Mouse (Mus musculus): ENCODE results near the gene Ltv1.
"Not testable (repeated sequence)": the region's sequence is repeated elsewhere in the genome, so short reads cannot be mapped to it uniquely, and the experiment has no call there.

Ltv1 gene

DNA sequence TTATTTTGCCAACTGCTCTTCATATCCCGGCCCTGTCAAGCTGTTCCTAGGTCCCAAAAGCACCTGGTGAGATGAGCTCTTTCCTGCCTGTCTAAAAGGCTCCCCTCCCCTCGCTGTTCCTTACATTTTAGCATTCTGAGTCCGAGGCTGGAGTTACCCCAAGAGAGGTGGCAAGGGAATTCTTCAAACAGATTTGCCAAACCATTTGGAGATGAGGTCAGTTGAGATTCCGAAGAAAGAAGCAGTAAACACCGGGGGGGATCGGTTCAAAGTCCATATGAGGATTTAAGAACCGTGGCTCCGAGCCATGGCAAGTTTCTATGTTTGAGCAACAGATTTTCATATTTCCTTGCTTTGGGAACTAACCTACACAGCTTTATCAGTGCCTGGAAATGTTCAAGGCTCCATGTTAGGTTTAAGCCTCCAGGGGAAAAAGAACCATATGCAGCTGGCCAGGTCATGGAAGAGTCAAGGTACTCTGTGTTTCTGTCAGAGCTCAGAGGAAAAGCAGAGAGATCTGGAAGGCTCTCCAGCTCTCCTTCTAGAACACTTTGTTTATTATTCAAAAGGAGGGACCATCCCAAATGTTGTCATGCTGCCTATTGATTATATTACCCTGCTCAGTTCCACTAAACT, 4.0 kb upstream of the Ltv1 start:
- in situ Hi-C loops (cut with MboI, MseI) = no loop called here

DNA sequence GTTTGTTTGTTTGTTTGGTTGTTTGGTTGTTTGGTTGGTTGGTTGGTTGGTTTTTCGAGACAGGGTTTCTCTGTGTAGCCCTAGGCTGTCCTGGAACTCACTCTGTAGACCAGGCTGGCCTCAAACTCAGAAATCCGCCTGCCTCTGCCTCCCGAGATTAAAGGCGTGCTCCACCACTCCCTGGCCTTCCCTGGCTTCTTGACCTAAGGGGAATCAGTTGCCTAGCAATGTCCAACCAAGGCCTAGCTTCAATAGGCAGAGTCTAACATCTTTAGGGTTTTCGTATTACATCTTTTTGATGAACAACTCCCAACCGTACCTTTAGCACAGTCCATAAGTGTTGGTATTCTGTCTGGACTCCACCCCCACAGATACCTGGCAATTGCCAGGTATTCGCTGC, 528 bp upstream of the Ltv1 start:
- in situ Hi-C loops (cut with MboI, MseI) = not testable (repeated sequence)

DNA sequence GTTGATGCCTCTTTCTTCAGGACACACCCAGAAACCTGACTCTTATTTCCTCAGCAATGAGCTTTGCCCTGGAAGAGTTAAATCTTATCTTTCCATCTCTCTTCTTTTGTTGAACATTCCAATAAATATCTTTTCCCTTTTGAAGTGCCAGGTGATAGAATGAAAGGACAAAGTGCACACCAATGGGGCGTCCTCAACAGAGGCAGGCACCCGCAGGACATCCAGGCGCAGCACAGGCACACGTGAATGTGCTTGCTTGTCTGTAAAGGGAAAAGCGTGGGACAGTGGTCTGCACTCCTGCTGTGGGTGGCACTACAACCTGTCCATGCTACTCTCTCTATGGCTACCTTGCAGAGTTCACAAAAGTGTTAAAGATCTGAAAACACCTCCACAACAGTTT, 3.1 kb downstream of the Ltv1 start:
- in situ Hi-C loops (cut with MboI, MseI) = no loop called here

DNA sequence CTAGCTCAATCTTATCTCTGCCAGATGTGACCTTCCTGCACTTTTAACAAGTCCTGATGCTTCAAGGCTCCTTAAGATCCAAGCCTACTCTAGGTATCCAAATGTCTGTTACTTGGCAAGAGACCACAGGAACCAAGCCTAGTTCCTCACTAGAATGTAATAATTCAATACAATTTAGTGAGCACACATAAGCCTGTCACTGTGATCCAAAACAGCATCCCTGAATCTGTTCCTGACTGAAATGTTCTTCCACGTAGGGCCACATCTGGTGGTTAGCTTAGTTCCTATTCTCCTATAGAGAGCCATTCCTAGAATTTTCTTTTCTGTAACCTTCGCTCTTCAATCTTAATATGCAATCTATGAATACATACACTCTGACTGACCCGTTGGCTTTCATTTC, 6.2 kb downstream of the Ltv1 start:
- in situ Hi-C loops (cut with MboI, MseI) = no loop called here

DNA sequence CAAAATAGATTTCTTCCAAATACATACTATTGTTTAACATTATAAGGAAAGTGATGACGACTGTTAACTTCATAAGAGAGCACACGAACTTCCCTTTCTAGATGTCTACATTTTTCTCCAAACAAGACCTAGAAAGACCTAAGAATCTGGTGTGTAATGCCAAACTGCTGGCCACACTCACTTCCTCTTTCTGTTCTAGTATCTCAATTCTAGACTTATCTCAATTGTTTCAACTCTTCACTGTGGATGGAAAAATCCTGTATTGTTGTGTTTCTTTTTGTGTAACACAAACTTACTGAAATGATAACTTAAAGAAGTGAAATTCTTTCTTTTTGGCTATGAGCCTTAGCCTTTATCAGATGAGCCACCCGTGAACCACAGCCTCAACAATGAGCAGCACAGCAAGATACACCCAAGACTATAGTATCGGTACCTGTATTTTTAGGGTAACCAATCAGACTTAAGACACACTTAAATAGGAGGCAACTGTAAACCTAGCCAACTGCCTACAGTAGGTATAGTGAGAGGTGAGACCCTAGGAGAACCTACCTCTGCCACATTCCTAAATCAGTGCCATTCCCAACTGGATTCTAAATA, 8.7 kb downstream of the Ltv1 start:
- in situ Hi-C loops (cut with MboI, MseI) = no loop called here

DNA sequence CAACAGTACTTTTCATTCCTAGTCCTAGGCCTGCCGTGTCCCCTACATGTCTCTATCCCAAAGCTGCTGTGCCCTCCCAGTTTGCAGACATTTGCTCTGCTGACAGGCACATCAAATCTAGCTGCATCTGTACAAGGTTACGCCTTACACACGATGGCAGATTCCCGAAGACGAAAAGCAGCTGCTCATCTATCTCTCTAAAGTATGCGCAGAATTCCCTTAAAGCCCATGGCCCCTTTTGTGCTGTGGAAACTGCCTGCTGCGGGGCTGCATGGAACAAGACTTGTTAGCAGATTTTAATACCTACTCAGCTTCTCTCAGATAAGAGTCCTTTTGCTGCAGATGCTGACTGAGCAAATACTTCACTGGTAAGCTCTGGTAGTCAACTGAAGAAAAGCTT, 12.8 kb downstream of the Ltv1 start:
- in situ Hi-C loops (cut with MboI, MseI) = no loop called here

DNA sequence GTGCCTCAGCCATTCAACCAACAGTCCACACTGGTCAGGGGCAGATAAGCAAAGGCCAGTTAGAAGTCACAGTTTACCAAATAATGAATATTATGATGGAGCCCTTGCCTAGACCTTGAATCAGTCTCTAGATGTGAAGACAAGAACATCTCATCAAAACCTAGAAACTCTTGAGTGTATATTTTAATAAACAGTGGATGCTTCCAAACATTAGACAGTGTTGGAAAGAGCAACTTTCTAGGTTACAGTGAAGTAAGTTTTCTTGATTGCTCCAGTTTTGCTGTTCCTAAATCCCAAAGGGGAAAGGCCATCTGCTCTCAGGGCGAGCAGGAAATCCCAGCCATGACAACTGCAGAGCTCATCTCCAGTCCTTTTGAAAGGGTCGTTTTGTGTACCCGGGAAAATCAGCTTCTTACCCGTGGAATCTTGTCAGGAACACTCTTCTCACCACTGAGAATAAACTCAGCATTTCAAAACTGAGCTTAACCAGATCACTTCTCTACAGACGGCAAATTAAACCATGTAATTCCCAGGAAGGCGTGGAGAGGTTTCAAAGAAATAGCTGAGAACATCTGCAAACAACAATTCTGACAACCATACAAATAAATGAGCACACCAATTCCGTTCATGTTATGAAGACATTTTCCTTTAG, 14.9 kb downstream of the Ltv1 start, which contains the start of gene Zc2hc1b:
Zc2hc1b (minus strand) TSS at position 51 of the 652 bp plus-strand sequence.
- in situ Hi-C loops (cut with MboI, MseI) = loop anchor here (10.0 kb wide), 2 partner anchors 163 to 293 kb away; no protein-coding TSS in a partner anchor

DNA sequence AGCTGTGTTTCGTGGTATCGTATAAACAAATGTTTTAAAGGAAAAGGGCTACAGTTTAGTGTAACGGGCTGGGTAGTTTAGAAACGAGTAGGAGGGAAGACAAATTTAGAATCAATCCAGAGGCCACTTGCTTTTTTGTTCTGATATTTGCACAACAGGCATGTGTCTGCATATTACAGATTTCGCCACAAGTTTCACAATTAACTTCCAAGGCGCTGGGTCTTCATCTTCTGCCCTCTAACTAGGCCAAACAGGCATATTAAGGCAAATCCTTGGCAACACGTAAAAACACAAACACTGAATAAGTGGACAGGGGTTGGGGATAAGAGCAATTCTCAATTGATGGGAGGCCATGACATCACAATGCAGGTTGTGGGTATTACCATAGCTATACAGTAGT, 17.1 kb downstream of the Ltv1 start:
- in situ Hi-C loops (cut with MboI, MseI) = loop anchor here (10.0 kb wide), 2 partner anchors 161 to 291 kb away; no protein-coding TSS in a partner anchor

DNA sequence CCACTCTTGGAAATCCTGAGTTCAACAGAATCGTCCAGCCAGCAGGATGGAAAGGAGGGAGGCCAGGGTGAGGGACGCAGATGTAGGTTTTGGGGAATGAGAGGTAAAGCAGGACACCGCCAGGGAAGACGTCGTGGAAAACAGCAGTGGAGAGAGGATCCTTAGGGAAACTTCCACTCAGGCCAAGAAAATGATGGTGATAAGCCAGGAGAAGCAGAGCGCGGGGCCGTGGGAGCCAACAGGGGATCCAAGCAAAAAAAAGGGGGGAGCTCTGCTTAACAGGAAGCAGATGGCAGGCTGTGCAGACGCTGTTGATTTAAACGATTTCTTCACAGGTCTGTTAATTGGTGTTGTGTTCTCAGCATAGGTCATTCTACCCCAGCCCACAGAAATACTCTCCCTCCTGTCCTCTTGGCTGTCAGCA, 20.2 kb downstream of the Ltv1 start:
- in situ Hi-C loops (cut with MboI, MseI) = loop anchor here (10.0 kb wide), 2 partner anchors 158 to 288 kb away; no protein-coding TSS in a partner anchor

DNA sequence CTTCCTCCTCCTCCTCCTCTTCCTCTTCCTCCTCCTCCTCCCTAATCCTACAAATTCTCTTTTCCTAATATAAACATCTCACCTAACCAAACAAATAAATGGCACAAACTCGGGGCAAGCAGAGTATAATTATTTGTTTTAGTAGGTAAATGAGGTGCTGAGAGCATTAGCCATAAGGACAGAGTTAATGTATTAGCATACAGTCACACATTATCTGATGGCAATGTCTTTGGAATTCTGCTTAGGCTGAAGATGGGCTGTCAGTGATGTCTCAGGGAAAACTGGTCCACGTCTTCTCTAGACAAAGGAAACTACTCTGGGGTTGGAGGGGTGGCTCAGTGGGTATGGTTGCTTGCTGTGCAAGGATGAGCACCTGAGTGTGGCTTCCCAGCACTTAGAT, 21.5 kb downstream of the Ltv1 start:
- in situ Hi-C loops (cut with MboI, MseI) = loop anchor here (10.0 kb wide), 2 partner anchors 157 to 287 kb away; no protein-coding TSS in a partner anchor

DNA sequence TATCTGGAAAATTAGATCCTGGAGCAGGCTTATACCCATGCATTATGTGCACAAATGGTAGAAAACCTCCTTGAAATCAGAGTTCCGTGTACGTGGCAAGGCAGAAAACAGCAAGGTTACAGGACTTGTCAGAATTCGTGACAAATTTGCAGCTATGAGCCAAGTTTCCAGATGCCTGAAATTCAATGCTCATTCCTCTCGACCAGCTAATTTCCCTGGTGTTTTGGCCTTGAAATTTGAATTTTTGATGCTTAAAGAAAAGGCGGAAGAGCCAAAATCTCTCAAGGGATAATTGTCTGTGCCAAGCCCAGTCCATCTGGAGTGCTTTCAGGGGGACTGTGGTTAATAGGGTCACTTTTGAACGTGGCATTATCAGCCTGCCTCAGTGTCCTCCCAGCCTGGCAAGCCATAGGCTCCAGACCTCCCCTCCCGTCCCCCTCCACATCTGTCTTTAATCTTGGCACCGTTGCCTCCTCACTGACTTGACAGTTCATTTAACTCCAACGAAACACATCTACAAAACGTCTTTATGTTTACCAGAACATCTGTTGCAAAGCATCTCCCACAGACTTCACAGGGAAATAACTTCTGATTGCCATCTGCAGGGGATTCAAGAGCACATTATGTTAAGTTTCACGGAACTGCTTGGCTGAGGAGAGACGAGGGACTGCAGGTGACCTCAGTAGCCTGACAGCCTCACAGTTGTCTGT, 22.1 kb downstream of the Ltv1 start:
- in situ Hi-C loops (cut with MboI, MseI) = loop anchor here (10.0 kb wide), 2 partner anchors 156 to 286 kb away; no protein-coding TSS in a partner anchor

DNA sequence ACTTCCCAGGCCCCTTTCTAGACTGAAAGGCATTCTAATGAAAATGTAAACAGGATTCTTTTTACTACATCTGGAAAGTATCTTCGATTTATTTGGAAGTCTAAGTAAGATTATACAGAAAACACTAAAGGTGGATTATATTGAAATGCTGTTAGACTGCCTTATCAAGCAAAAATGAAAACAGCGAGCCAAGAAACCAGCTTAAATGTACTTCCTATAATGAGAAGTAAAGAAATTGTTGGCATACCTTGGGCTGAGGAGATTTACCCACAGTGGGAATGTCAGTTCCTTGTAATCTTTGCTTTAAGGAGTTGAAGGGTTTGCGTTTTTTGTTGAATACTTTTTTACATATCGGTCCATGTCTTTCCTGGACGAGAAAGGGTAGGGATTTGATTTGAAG, 24.5 kb downstream of the Ltv1 start:
- in situ Hi-C loops (cut with MboI, MseI) = no loop called here

DNA sequence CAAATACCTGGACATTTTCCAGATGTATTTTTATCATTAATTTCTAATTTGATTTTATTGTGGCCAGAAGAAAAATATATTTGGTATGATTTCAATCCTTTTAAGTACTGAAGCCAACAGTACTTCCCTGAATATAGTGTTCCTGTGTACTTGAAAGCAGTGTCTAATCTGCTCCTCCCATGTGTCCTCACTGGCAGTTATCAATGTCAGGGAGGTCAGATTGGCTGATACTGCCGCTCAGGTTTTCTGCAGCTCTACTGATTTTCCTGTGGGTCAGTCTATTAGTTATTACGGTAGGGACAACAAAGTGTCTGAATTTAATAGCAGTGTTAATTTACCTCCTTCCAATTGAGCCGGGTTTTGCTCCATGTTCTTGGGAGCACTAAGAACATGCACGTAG, 30.9 kb downstream of the Ltv1 start:
- in situ Hi-C loops (cut with MboI, MseI) = no loop called here

DNA sequence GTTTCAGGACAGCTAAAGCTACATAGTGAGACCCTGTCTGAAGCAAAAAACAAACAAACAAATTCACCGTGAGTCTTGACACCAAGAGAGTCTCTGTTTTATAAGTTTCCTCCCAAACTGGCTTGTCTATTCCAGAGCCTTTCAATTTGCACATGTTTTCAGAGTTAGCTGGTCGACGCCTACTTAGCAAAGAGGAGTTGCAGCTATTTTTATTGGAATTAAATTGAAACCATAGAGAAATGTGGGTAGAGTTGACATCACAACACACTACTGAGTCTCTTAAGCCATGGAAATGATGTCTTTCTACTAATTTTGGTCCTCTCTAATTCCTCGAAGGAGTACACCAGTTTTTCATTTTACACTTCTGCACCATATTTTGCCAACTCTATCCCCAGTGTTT, 32.1 kb downstream of the Ltv1 start:
- in situ Hi-C loops (cut with MboI, MseI) = no loop called here

DNA sequence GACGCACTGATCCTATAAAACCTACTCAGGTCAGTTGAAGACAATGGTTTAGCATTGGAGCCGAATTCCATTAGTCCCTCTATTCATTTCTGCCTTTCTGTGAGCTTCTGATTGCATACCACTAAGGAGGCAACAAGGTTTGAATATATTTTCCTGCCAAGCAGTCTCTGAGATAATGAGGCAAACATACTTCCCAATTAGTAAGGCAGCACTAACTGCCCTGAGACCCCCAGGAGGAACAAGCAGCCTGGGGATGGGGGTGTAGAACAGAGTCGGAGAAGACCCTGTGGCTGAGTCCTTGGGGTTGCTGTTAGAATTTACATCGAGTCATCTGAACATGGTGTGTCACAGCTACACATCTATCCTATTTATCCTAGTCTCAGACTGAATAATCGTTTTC, 37.6 kb downstream of the Ltv1 start:
- in situ Hi-C loops (cut with MboI, MseI) = no loop called here

DNA sequence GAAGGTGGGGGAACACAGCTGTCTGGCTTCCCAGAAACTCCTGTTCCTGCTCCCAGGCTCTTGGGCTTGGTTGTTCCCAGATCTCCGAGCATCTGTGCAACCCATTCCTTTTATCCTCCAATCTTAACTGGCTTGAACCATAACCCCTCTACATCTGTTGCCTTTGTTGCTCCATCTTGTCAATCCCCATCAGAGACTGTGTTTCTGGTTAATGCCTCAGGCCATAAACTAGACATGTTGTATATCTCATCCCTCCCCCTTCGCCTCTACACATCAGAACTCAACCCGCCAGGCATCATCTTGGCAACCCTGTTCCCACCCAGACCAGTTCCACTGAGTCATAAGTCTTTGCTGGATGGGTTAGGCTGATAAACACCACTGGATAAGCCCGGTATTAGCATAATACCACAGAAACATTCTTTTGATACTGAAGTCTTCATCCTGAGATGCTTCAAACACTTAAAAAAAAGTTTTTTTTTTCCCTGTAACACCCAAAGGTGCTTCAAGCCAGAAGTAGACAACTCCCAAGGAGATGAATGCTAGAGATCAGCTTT, 40.1 kb downstream of the Ltv1 start:
- in situ Hi-C loops (cut with MboI, MseI) = no loop called here

DNA sequence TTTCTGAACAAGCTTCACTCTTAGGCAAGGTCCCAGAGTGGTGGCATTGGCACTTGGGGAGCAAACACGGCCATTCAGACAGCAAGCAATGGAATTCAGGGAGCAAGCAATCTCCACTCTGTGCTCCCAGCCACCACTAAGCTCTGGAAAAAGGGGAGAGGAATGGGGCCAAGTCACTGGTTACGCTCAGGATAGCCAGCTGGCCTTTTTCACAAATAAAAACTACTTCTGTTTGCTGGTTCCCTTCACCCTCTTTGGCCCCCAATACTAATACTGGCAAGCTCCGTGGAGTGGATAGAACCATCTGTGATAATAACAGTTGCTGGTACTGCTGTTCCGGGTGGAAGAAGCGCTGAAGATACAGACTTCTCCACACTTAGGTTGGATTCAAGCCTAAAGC, 41.6 kb downstream of the Ltv1 start:
- in situ Hi-C loops (cut with MboI, MseI) = no loop called here

DNA sequence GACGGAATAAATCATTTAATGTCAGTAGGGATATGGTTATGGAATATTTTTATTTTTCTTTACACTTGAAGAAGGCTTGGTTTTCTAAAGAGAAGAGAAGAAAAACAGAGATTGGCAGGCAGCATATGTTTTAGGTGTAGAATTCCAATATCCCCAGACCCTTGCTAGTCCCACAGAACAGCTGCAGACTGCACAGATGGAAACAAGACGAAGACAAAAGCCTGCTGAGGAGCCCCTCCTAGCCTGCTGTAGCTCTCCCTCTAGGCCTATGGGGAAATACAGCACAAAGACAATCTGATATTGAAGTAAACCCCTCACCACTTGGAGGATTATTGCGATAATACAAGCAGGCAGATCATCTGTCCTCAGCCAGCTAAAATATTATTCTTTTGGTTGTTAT, 42.5 kb downstream of the Ltv1 start:
- in situ Hi-C loops (cut with MboI, MseI) = no loop called here

DNA sequence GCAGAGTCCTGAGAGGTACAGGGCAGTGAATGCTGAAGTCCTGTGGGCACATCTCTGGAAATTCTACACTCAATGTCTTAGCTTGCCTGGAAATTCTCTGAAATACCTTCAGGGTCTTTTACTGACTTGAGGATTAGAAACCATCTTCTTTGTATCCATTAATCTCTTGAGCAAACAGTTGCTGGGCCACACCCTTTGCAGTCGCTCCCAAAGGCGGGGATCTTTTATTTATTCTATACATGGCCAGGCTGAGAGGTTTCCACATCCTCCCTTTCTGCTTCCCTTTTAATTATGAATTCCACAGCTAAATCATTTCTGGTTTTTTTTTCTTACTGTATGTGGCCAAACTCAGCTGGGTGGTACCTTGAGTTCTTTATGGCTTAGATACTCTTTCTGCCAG, 52.5 kb downstream of the Ltv1 start:
- in situ Hi-C loops (cut with MboI, MseI) = loop anchor here (10.0 kb wide), 2 partner anchors 784 to 806 kb away; no protein-coding TSS in a partner anchor

DNA sequence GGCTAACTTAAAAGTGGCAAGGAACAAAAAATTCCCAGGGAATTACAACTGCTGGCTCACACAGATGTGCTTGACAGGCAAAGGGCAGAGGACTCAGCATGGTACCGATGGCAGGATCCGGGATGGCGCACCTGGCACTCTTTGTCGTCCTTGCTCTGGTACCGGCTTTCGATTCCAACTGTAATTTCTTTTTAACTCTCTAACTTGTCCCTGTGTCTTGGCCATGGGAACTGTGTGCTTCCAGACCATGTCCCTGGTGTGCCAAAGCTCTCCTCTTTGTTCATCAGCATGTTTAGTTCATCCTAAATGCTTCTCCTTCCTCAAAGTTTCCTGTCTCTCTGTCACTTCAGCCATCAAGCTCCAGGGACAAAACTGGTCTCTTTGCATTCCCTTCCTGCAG, 55.1 kb downstream of the Ltv1 start:
- in situ Hi-C loops (cut with MboI, MseI) = no loop called here

DNA sequence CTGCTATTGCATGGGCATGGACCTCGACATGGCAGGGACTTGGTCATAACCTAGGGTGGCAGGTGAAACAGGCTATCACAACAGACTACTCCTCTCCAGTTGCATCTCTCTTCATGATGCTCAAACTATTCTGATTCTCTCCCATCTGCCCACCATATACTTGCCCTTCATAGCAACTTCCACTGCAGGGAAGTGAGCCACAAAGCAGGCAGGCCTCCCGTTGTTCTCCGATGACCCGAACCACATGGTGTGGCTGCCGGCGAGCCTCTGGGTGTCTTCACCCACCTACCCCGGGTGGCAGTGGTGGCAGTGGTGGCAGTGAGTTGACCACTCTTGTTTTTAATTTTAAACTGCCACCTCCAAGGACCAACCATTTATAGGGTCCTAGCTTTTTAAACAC, 57.2 kb downstream of the Ltv1 start:
- in situ Hi-C loops (cut with MboI, MseI) = no loop called here

DNA sequence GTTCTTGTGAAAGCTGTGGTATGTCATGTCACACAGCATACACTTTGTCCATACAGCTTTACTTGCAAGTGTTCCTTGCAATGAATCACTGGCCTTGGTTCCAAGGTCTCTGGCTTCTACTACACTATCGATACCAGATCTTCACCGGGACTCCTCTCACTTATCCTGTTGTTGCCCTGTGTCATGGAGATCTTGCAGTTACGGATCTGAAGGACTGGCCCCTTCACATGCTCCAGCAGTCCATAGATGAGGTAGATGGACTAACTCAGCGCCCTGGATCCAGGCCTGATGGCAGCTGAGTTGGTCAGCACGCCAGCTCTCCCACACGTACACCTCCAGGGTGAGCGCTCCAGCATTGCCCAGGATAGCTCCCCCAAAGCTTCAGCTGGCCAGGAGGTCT, 57.7 kb downstream of the Ltv1 start:
- in situ Hi-C loops (cut with MboI, MseI) = no loop called here
